Mouse (Mus musculus) embryonic facial prominence, embryonic 13.5 days (tissue): ENCODE measurements around the gene Lrch4. TPM values are rescaled to one million over a fixed set of nuclear protein-coding genes. Genes with fewer than 3 reads are reported as not detected.
A peak's percentile ranks its signal among the peaks of the same experiment; 100 is the strongest.

Source experiments
- ATAC-seq: fragments of 200-750 bp; cut with Nextera tagmentation; 2 replicates; pipeline ENCODE4 v1.8.0; 2017; ENCODE audit warnings: low read depth; ENCODE audit not compliant: insufficient number of reproducible peaks, insufficient read depth, low FRiP score, low TSS enrichment
- H3K27ac ChIP-seq: fragments of 300-500 bp; sonication (generic); 2 replicates; pipeline ENCODE4 v1.5.1; 2015; ENCODE audit warnings: moderate library complexity, mild to moderate bottlenecking, inconsistent platforms
- H3K27me3 ChIP-seq: fragments of 300-500 bp; sonication (generic); 2 replicates; pipeline ENCODE4 v1.6.1; 2015; ENCODE audit warnings: mild to moderate bottlenecking, inconsistent platforms
- H3K36me3 ChIP-seq: fragments of 300-500 bp; sonication (generic); 2 replicates; pipeline ENCODE4 v1.6.1; 2015; ENCODE audit warnings: mild to moderate bottlenecking, inconsistent platforms
- H3K4me1 ChIP-seq: fragments of 300-500 bp; sonication (generic); 2 replicates; pipeline ENCODE4 v1.6.1; 2015; ENCODE audit warnings: inconsistent platforms
- H3K4me2 ChIP-seq: fragments of 300-500 bp; sonication (generic); 2 replicates; pipeline ENCODE4 v1.6.1; 2015; ENCODE audit warnings: moderate library complexity, mild to moderate bottlenecking, inconsistent platforms
- H3K4me3 ChIP-seq: fragments of 300-500 bp; sonication (generic); 2 replicates; pipeline ENCODE4 v1.5.1; 2015; ENCODE audit warnings: mild to moderate bottlenecking, inconsistent platforms
- H3K9ac ChIP-seq: fragments of 300-500 bp; sonication (generic); 2 replicates; pipeline ENCODE4 v1.6.1; 2015; ENCODE audit warnings: mild to moderate bottlenecking, inconsistent platforms
- H3K9me3 ChIP-seq: fragments of 300-500 bp; sonication (generic); 2 replicates; pipeline ENCODE4 v1.6.1; 2016; ENCODE audit warnings: inconsistent platforms
- WGBS: fragments of 180-500 bp; shearing (Covaris S2); methylation state at CpG from one replicate; pipeline ENCODE4 v1.1.7; 2015; ENCODE audit warnings: mixed read lengths; 5-methylcytosine and 5-hydroxymethylcytosine counted together
- polyA plus RNA-seq: library from polyadenylated mRNA; unstranded; fragments of >200 nt; fragmentation: Nextera tagmentation; extraction: Ambion mirVana; gene quantifications from 2 replicates; pipeline ENCODE4 v1.2.1, GENCODE M21; 2015

Lrch4 gene
- polyA plus RNA-seq, 1 experiment from 2014 or later: 31.5 TPM

DNA sequence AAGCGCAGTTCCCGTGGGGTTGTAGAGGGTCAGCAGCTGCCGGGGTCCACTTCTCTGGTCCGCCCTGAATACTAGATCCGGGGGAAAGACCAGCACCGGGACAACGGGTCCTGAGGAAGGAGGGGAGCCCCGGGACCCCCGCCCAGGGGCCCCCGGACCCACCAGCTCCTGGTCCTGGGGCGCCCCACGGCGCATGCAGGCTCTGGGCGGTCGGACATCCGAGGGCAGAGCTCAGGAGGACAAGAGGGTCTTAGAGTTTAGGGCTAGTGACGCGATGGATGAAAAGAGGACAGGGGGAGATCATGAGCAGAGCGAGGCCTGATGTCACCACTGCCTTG is 28.7 kb upstream of the Lrch4 start:
- Histone ChIP-seq H3K4me1 (peaks cover 33% of the 10 kb centered on the region), H3K4me3 (peak overlapping the region; percentile 75), H3K9ac (peak overlapping the region; percentile 88), H3K9me3 (no peaks in the 10 kb centered on the region), H3K36me3 (peaks cover 29% of the 10 kb centered on the region), H3K27me3 (no peaks in the 10 kb centered on the region), H3K4me2 (peak overlapping the region; percentile 97), H3K27ac (peak overlapping the region; percentile 86; the same call in 1 of the 2 replicates)
- WGBS: 4% methylated on average over 19 of the region's 19 CpGs
- ATAC-seq: no peak; the same call in 1 of the 2 replicates

GRCm38 (mm10) chr5:137600619-137601364 is 28.1 kb upstream of the Lrch4 start, which contains the start of gene Mospd3:
Gene Mospd3, minus strand, starts transcription at chr5:137601058.
- Histone ChIP-seq H3K4me3 (peak within 1 kb of the TSS; percentile 75), H3K27ac (peak within 1 kb of the TSS; percentile 86), H3K9ac (peak within 1 kb of the TSS; percentile 88), H3K27me3 (no peaks in the 10 kb centered on the region), H3K4me1 (peaks cover 33% of the 10 kb centered on the region), H3K4me2 (peak within 1 kb of the TSS; percentile 97), H3K9me3 (no peaks in the 10 kb centered on the region), H3K36me3 (peaks cover 35% of the 10 kb centered on the region)
- ATAC-seq: peak; percentile 87
- WGBS: under 1% methylated on average over 41 of the region's 41 CpGs

DNA sequence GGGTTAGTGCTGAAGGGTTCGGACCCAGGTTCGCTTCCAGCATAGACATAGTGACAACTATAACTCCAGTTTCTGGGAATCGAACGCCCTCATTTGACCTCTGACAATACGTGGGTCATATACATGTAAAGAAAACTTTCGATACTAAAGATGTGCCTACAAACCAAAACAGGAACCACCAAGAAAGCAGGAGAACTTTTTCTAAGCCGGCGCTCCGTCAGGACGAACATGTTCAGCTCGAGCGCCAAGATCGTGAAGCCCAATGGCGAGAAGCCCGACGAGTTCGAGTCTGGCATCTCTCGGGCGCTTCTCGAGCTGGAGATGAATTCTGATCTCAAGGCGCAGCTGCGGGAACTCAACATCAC is 27.6 kb upstream of the Lrch4 start:
- peaks cover 33% of the 10 kb centered on the region for H3K4me1 ChIP-seq
- WGBS: under 1% methylated on average over 22 of the region's 22 CpGs
- peak overlapping the region; percentile 69 for H3K9ac ChIP-seq
- peak overlapping the region; percentile 86; the same call in 1 of the 2 replicates for H3K27ac ChIP-seq
- H3K4me3 ChIP-seq: peak overlapping the region; percentile 75
- peak overlapping the region; percentile 97 for H3K4me2 ChIP-seq
- H3K36me3 ChIP-seq: peaks cover 40% of the 10 kb centered on the region
- H3K9me3 ChIP-seq: no peaks in the 10 kb centered on the region
- H3K27me3 ChIP-seq: no peaks in the 10 kb centered on the region
- ATAC-seq: no peak

- ATAC-seq: no peak
- H3K4me1 ChIP-seq: peaks cover 66% of the 10 kb centered on the region
- peak overlapping the region; percentile 13; the same call in 1 of the 2 replicates for H3K27ac ChIP-seq
- peaks cover 40% of the 10 kb centered on the region for H3K36me3 ChIP-seq
- H3K4me3 ChIP-seq: peak overlapping the region; percentile 43
- H3K4me2 ChIP-seq: peak overlapping the region; percentile 72
- no peaks in the 10 kb centered on the region for H3K9me3 ChIP-seq
- H3K27me3 ChIP-seq: no peaks in the 10 kb centered on the region
- H3K9ac ChIP-seq: peak overlapping the region; percentile 70
- WGBS: 17% methylated on average over 26 of the region's 26 CpGs
These were observed 20.9 kb upstream of the Lrch4 start for GRCm38 (mm10) chr5:137607860-137608653.

GRCm38 (mm10) chr5:137608654-137609190 is 20.2 kb upstream of the Lrch4 start:
- Histone ChIP-seq H3K9me3 (no peaks in the 10 kb centered on the region), H3K36me3 (peaks cover 40% of the 10 kb centered on the region), H3K4me3 (peak overlapping the region; percentile 43), H3K27me3 (no peaks in the 10 kb centered on the region), H3K4me2 (peak overlapping the region; percentile 72), H3K27ac (peak overlapping the region; percentile 99), H3K9ac (peak overlapping the region; percentile 70), H3K4me1 (peaks cover 68% of the 10 kb centered on the region)
- WGBS: 14% methylated on average over 23 of the region's 23 CpGs
- no peak for ATAC-seq

DNA sequence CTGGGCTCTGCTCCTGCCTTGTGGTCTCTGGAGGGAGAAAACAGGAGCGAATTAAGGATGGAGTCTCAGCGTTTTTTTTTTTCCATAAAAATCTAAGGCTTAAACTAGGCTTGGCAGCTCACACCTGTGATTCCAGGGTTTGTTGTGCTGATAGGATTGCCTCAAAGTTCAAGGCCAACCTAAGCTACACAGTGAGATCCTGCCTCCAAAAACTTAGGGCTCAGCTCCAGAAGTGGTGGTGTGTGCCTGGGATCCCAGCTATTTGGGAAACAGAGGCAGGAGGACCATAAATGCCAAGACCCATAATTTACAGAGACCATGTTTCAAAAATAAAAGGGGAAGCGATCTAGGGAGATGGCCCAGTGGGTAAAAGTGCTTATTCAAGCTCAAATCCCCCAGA is 19.6 kb upstream of the Lrch4 start:
- peak overlapping the region; percentile 43 for H3K4me3 ChIP-seq
- 45% methylated on average over 3 of the region's 3 CpGs for WGBS
- H3K27ac ChIP-seq: peak overlapping the region; percentile 99
- H3K9ac ChIP-seq: peak overlapping the region; percentile 70; the same call in 1 of the 2 replicates
- H3K9me3 ChIP-seq: no peaks in the 10 kb centered on the region
- no peak for ATAC-seq
- H3K27me3 ChIP-seq: no peaks in the 10 kb centered on the region
- peaks cover 34% of the 10 kb centered on the region for H3K36me3 ChIP-seq
- peak overlapping the region; percentile 72 for H3K4me2 ChIP-seq
- H3K4me1 ChIP-seq: peaks cover 64% of the 10 kb centered on the region

- H3K4me1 ChIP-seq: peaks cover 64% of the 10 kb centered on the region
- H3K9me3 ChIP-seq: no peaks in the 10 kb centered on the region
- peak overlapping the region; percentile 68 for H3K9ac ChIP-seq
- peak overlapping the region; percentile 99 for H3K27ac ChIP-seq
- no peak for ATAC-seq
- peaks cover 30% of the 10 kb centered on the region for H3K36me3 ChIP-seq
- H3K27me3 ChIP-seq: no peaks in the 10 kb centered on the region
- WGBS: 39% methylated on average over 4 of the region's 4 CpGs
- H3K4me3 ChIP-seq: peak overlapping the region; percentile 43
- H3K4me2 ChIP-seq: peak overlapping the region; percentile 72
These were observed 18.9 kb upstream of the Lrch4 start for GRCm38 (mm10) chr5:137610056-137610455.

GRCm38 (mm10) chr5:137610548-137611244 is 18.2 kb upstream of the Lrch4 start:
- whole genome bisulfite sequencing: 3% methylated on average over 12 of the region's 12 CpGs
- Histone ChIP-seq H3K9ac (peak overlapping the region; percentile 68), H3K4me2 (peak overlapping the region; percentile 72), H3K9me3 (no peaks in the 10 kb centered on the region), H3K36me3 (peaks cover 24% of the 10 kb centered on the region), H3K4me1 (peaks cover 64% of the 10 kb centered on the region), H3K4me3 (peak overlapping the region; percentile 43), H3K27me3 (no peaks in the 10 kb centered on the region), H3K27ac (peak overlapping the region; percentile 99)
- ATAC-seq: peak; percentile 56; the same call in 1 of the 2 replicates

- H3K4me3 ChIP-seq: peak overlapping the region; percentile 43
- peak overlapping the region; percentile 68 for H3K9ac ChIP-seq
- peak overlapping the region; percentile 72 for H3K4me2 ChIP-seq
- peaks cover 18% of the 10 kb centered on the region for H3K36me3 ChIP-seq
- WGBS: 0% methylated on average over 6 of the region's 6 CpGs
- H3K4me1 ChIP-seq: peaks cover 64% of the 10 kb centered on the region
- peak overlapping the region; percentile 99 for H3K27ac ChIP-seq
- H3K27me3 ChIP-seq: no peaks in the 10 kb centered on the region
- peak; percentile 53 for ATAC-seq
- no peaks in the 10 kb centered on the region for H3K9me3 ChIP-seq
These were observed 17.7 kb upstream of the Lrch4 start for GRCm38 (mm10) chr5:137611245-137611602.

- no peak overlapping the region for H3K4me2 ChIP-seq
- 64% methylated on average over 5 of the region's 5 CpGs for WGBS
- no peak for ATAC-seq
- H3K27ac ChIP-seq: peak overlapping the region; percentile 99; the same call in 1 of the 2 replicates
- H3K36me3 ChIP-seq: no peaks in the 10 kb centered on the region
- H3K27me3 ChIP-seq: no peaks in the 10 kb centered on the region
- H3K9ac ChIP-seq: peak overlapping the region; percentile 21; the same call in 1 of the 2 replicates
- H3K9me3 ChIP-seq: no peaks in the 10 kb centered on the region
- H3K4me1 ChIP-seq: peaks cover 57% of the 10 kb centered on the region
- H3K4me3 ChIP-seq: no peak overlapping the region
These were observed 15.8 kb upstream of the Lrch4 start for GRCm38 (mm10) chr5:137613076-137613475.

- peak within 1 kb of the TSS; percentile 21 for H3K9ac ChIP-seq
- ATAC-seq: no peak
These were observed 15.4 kb upstream of the Lrch4 start, which contains the start of gene Pcolce for GRCm38 (mm10) chr5:137613550-137613949. Gene Pcolce, minus strand, starts transcription at chr5:137613784.

More at GRCm38 (mm10) chr5:137613550-137613949, 15.4 kb upstream of the Lrch4 start, which contains the start of gene Pcolce:
- Histone ChIP-seq H3K9me3 (no peaks in the 10 kb centered on the region), H3K4me1 (peaks cover 53% of the 10 kb centered on the region), H3K4me3 (no peak within 1 kb of the TSS), H3K27me3 (no peaks in the 10 kb centered on the region), H3K36me3 (no peaks in the 10 kb centered on the region), H3K4me2 (no peak within 1 kb of the TSS), H3K27ac (peak within 1 kb of the TSS; percentile 99; the same call in 1 of the 2 replicates)
- 42% methylated on average over 11 of the region's 11 CpGs for WGBS
